Mouse (Mus musculus): ENCODE measurements around the gene Fbxo22. TPM values are rescaled to one million over a fixed set of nuclear protein-coding genes. Genes with fewer than 3 reads are reported as not detected.
"Not testable (repeated sequence)": the region's sequence is repeated elsewhere in the genome, so short reads cannot be mapped to it uniquely, and the experiment has no call there.

Gene Fbxo22
- polyA plus RNA-seq, 1 experiment: 19.8 TPM

- WGBS: 51% methylated on average over 2 of the region's 2 CpGs
- H3K4me3 ChIP-seq (replicated peaks; ENCODE audit: control insufficient read depth, low read depth, low read length); H3K4me1 ChIP-seq (ENCODE audit: control insufficient read depth, insufficient read depth, low read length); H3K27ac ChIP-seq (ENCODE audit: control insufficient read depth, insufficient read depth, low read depth, low read length, poor library complexity): not testable (repeated sequence)
- TF ChIP-seq CTCF (IDR thresholded peaks at IDR 0.05; ENCODE audit: control insufficient read depth, insufficient read depth, low read length): peak; percentile 20; the same call in 1 of the 2 replicates
Observed at GRCm38 (mm10) chr9:55252097-55252496, 43.4 kb downstream of the Fbxo22 start.

GRCm38 (mm10) chr9:55253849-55254248 is 45.1 kb downstream of the Fbxo22 start:
- H3K4me3 ChIP-seq (replicated peaks; ENCODE audit: control insufficient read depth, low read depth, low read length): no peak overlapping the region
- 12% methylated on average over 1 of the region's 1 CpGs for WGBS
- peaks cover 4% of the 10 kb centered on the region for H3K4me1 ChIP-seq (ENCODE audit: control insufficient read depth, insufficient read depth, low read length)
- no peak for TF ChIP-seq POLR2A (IDR thresholded peaks at IDR 0.05; ENCODE audit: borderline replicate concordance, control insufficient read depth, low read depth, low read length)
- no peak for TF ChIP-seq CTCF (IDR thresholded peaks at IDR 0.05; ENCODE audit: control insufficient read depth, insufficient read depth, low read length)
- H3K27ac ChIP-seq (ENCODE audit: control insufficient read depth, insufficient read depth, low read depth, low read length, poor library complexity): no peak overlapping the region

- Histone ChIP-seq H3K4me3 (replicated peaks; ENCODE audit: control insufficient read depth, low read depth, low read length) (no peak overlapping the region), H3K27ac (ENCODE audit: control insufficient read depth, insufficient read depth, low read depth, low read length, poor library complexity) (no peak overlapping the region), H3K4me1 (ENCODE audit: control insufficient read depth, insufficient read depth, low read length) (peaks cover 4% of the 10 kb centered on the region)
- 56% methylated on average over 5 of the region's 5 CpGs for WGBS
- no peak for TF ChIP-seq CTCF (IDR thresholded peaks at IDR 0.05; ENCODE audit: control insufficient read depth, insufficient read depth, low read length)
- no peak for TF ChIP-seq POLR2A (IDR thresholded peaks at IDR 0.05; ENCODE audit: borderline replicate concordance, control insufficient read depth, low read depth, low read length)
Observed at GRCm38 (mm10) chr9:55255056-55255455, 46.3 kb downstream of the Fbxo22 start.

GRCm38 (mm10) chr9:55255604-55256003 is 46.9 kb downstream of the Fbxo22 start:
- H3K4me1 ChIP-seq (ENCODE audit: control insufficient read depth, insufficient read depth, low read length): peaks cover 2% of the 10 kb centered on the region; the same call in 1 of the 2 replicates
- WGBS: 25% methylated on average over 4 of the region's 4 CpGs
- H3K27ac ChIP-seq (ENCODE audit: control insufficient read depth, insufficient read depth, low read depth, low read length, poor library complexity): no peak overlapping the region
- no peak overlapping the region for H3K4me3 ChIP-seq (replicated peaks; ENCODE audit: control insufficient read depth, low read depth, low read length)
- TF ChIP-seq CTCF (IDR thresholded peaks at IDR 0.05; ENCODE audit: control insufficient read depth, insufficient read depth, low read length) (no peak), POLR2A (IDR thresholded peaks at IDR 0.05; ENCODE audit: borderline replicate concordance, control insufficient read depth, low read depth, low read length) (no peak)

GRCm38 (mm10) chr9:55257105-55257504 is 48.4 kb downstream of the Fbxo22 start:
- no peak overlapping the region for H3K4me3 ChIP-seq (replicated peaks; ENCODE audit: control insufficient read depth, low read depth, low read length)
- peaks cover 2% of the 10 kb centered on the region; the same call in 1 of the 2 replicates for H3K4me1 ChIP-seq (ENCODE audit: control insufficient read depth, insufficient read depth, low read length)
- TF ChIP-seq POLR2A (IDR thresholded peaks at IDR 0.05; ENCODE audit: borderline replicate concordance, control insufficient read depth, low read depth, low read length): no peak
- no peak for TF ChIP-seq CTCF (IDR thresholded peaks at IDR 0.05; ENCODE audit: control insufficient read depth, insufficient read depth, low read length)
- H3K27ac ChIP-seq (ENCODE audit: control insufficient read depth, insufficient read depth, low read depth, low read length, poor library complexity): no peak overlapping the region
- 75% methylated on average over 2 of the region's 2 CpGs for WGBS

- Histone ChIP-seq H3K4me3 (replicated peaks; ENCODE audit: control insufficient read depth, low read depth, low read length) (no peak overlapping the region), H3K4me1 (ENCODE audit: control insufficient read depth, insufficient read depth, low read length) (peaks cover 2% of the 10 kb centered on the region; the same call in 1 of the 2 replicates), H3K27ac (ENCODE audit: control insufficient read depth, insufficient read depth, low read depth, low read length, poor library complexity) (no peak overlapping the region)
- 83% methylated on average over 6 of the region's 6 CpGs for WGBS
- TF ChIP-seq CTCF (IDR thresholded peaks at IDR 0.05; ENCODE audit: control insufficient read depth, insufficient read depth, low read length) (no peak), POLR2A (IDR thresholded peaks at IDR 0.05; ENCODE audit: borderline replicate concordance, control insufficient read depth, low read depth, low read length) (no peak)
Observed at GRCm38 (mm10) chr9:55259741-55260140, 51.0 kb downstream of the Fbxo22 start.

- 65% methylated on average over 8 of the region's 8 CpGs for WGBS
- TF ChIP-seq CTCF (IDR thresholded peaks at IDR 0.05; ENCODE audit: control insufficient read depth, insufficient read depth, low read length) (no peak), POLR2A (IDR thresholded peaks at IDR 0.05; ENCODE audit: borderline replicate concordance, control insufficient read depth, low read depth, low read length) (no peak)
- no peak overlapping the region for H3K27ac ChIP-seq (ENCODE audit: control insufficient read depth, insufficient read depth, low read depth, low read length, poor library complexity)
- H3K4me1 ChIP-seq (ENCODE audit: control insufficient read depth, insufficient read depth, low read length): no peaks in the 10 kb centered on the region; the same call in 1 of the 2 replicates
- H3K4me3 ChIP-seq (replicated peaks; ENCODE audit: control insufficient read depth, low read depth, low read length): no peak overlapping the region
Observed at GRCm38 (mm10) chr9:55264356-55265302, 55.9 kb downstream of the Fbxo22 start.

GRCm38 (mm10) chr9:55271960-55272560 is 63.3 kb downstream of the Fbxo22 start:
- H3K27ac ChIP-seq (ENCODE audit: control insufficient read depth, insufficient read depth, low read depth, low read length, poor library complexity): no peak overlapping the region
- no peaks in the 10 kb centered on the region; the same call in 1 of the 2 replicates for H3K4me1 ChIP-seq (ENCODE audit: control insufficient read depth, insufficient read depth, low read length)
- TF ChIP-seq CTCF (IDR thresholded peaks at IDR 0.05; ENCODE audit: control insufficient read depth, insufficient read depth, low read length) (no peak), POLR2A (IDR thresholded peaks at IDR 0.05; ENCODE audit: borderline replicate concordance, control insufficient read depth, low read depth, low read length) (no peak)
- 11% methylated on average over 5 of the region's 5 CpGs for whole genome bisulfite sequencing
- no peak overlapping the region for H3K4me3 ChIP-seq (replicated peaks; ENCODE audit: control insufficient read depth, low read depth, low read length)
